Mouse (Mus musculus) layer of hippocampus, postnatal 14 days (tissue): Measurements from ENCODE around the gene Pex16. TPM values are rescaled to one million over a fixed set of nuclear protein-coding genes. Genes with fewer than 3 reads are reported as not detected.
A peak's percentile ranks its signal among the peaks of the same experiment; 100 is the strongest.
"Not testable (repeated sequence)": the region's sequence is repeated elsewhere in the genome, so short reads cannot be mapped to it uniquely, and the experiment has no call there.

ENCODE experiments used
- DNase-seq, 2 experiments: peaks; one replicate each; pipeline ENCODE4 v3.0.0; 2021 to 2022; ENCODE audit warnings: low spot score in 2 of 2, mixed read lengths in 1 of 2
- total RNA-seq, 2 experiments: library from RNA; stranded (reverse); gene quantifications; 2 replicates each; pipeline ENCODE4 v1.2.3; 2021

Pex16 gene
- total RNA-seq, 2 experiments from 2014 or later: 32.4 to 37.7 TPM

- DNase-seq: no peak
These were observed 12.5 kb downstream of the Pex16 start for GRCm38 (mm10) chr2:92386821-92387570.

GRCm38 (mm10) chr2:92387646-92388045, 13.2 kb downstream of the Pex16 start:
- no peak for DNase-seq

GRCm38 (mm10) chr2:92388081-92388517, 13.6 kb downstream of the Pex16 start:
- DNase-seq: no peak

DNA sequence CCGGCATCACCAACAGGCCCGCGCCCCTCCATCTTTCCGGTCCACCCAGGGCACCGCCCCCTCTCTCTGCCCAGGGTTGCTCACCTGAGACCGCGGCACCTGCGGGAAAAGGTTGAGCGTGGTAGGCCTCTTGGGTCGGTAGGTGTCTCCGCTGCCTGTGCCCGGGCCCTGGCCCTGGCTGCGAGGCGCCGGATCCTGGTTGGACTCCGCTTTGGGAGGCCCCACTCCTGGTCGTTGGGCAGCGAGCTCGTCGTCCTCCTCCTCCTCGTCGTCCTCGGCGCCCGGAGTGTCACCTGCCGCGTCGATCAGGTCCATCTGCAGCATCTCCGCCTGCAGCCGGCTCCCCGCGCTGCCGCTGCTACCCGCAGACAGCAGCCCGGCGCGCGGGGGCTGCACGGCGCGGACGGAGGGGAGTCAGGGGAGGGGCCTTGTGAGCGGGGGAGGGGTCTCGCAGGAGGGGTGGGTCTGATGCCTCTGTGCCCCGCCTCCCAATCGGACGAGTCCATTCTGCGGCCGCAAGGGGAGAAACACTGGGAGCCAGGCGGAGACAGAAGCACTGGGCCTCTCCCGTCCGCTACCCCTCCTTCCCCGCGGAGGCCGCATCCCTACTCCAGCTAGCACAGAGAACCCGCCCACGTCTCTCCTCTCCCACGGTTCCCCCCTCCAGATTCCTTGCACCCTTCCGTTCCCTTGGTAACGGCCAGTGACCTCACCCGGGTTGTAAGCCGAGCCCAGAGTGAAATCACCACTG, 14.6 kb downstream of the Pex16 start:
- peak; percentile 87 to 93 for DNase-seq

GRCm38 (mm10) chr2:92389645-92390044, 15.2 kb downstream of the Pex16 start:
- no peak for DNase-seq

GRCm38 (mm10) chr2:92390206-92390930, 15.9 kb downstream of the Pex16 start:
- no peak for DNase-seq

GRCm38 (mm10) chr2:92391116-92391515, 16.6 kb downstream of the Pex16 start:
- no peak for DNase-seq

- no peak for DNase-seq
These were observed 17.3 kb downstream of the Pex16 start for GRCm38 (mm10) chr2:92391703-92392317.

DNA sequence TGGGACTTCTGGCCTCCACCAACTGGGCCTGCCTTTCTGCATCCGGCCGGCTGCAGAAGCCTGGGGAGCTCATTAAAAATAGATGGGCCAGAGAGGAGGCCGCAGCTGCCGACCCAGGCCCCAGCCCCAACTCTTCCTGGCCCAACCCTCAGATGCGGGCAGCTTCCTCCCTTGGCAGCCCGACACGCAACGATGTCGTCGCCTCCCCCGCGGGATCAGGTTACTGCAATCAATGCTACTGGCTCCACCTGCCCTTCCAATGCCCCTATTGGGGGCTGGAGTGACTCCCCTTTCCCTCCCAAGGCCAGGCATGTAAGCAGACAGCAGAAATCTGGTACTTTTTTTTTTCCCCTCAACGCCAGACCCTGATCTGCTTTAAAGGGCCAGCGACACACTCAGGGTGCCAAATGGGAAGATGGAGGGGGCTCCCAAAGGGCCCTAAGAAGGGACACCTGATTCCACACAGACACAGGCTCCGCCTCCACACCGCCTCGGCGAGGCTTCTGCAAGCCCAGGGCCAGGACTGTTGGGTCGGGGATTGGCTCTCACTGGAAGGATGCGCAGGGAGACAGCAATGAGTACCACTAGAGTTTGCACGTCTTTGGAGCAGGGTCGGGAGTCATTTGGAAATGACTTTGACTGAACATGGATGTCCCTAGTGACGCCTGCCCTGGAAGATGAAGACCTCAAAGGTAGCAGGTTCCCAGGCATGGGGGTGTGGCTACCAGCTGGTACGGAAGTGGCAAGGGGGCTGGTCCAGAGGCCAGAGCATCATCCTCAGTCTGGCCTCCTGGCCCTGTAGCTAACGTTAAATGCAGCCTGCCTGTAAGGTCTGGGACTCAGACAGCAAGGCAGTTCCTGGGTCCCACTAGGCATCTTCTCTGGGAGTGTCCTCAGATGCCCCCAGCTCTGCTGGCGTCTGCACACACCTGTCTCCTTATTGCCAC, 18.1 kb downstream of the Pex16 start:
- DNase-seq: no peak

DNA sequence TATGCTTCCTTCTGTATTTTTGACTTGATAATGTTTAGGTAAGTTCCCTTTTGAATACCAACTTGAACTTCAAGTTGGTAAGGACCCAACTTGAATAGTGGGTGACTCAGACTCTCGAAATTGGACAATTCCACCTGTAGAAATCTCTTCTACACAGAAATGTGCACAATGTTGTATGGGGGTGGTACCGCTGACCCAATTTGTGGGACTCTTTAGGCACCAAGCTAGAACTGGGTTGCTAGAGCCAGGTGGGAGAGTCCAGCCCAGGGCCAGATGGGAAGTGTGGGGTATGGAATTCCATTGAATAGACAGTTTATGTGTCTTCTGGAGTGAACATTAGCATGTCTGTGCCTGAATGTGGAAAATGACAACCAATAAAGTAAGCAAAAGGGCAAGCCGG, 21.1 kb downstream of the Pex16 start:
- DNase-seq: no peak

DNA sequence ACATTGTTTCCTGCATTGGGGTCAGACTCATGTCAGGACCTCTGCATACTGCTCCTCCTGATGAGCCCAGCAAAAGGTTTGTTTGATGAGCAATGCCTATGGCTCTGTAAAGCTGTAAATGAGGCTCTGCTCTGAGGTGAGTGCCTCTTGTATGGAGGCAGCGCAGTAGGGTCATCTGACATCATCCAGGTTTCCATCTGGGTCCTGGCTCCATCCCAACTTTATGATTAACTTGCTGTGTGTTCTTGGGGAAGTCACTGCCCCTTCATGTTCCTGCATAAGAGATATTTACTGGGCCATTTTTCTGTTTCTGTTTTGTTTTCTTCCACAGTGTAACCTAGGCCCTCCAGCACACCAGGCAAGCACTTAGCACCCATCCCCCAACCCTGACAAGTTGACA, 23.0 kb downstream of the Pex16 start:
- DNase-seq: no peak

DNA sequence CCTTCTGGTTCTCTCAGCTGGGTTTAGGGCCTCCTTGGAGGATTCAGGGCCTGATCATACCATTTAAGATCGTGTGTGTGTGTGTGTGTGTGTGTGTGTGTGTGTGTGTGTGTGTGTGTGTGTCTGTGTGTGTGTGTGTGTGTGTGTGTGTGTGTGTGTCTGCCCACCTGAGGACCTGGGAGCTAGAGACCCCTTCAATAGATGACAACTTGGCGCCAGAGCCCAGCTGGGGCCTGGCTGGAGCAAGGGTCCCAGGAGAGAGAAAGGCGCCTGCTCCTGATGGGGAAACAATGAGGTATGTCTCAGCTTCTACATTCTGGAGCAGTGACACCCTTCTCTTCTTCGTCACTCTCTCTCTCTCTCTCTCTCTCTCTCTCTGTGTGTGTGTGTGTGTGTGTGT, 25.4 kb downstream of the Pex16 start:
- DNase-seq: not testable (repeated sequence)

DNA sequence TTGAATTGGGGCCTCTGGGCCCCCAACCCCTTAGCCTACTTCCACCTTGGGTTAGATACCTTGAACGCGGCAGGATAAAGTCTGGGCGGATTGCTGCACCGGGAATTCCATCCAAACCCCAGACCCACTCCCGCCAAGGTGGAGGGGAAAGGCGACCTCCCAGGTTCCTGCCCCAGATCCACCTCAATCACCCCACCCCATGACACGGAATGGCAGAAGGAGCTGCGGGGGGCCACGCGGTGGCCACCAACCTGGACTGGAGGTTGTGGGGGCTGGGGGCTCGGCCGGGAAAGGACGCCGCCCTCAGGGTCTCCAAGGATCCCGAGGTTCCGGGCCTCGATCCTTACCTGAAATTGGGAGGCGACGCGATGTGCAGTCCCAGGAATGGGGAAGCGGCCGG, 26.2 kb downstream of the Pex16 start:
- DNase-seq: no peak

DNA sequence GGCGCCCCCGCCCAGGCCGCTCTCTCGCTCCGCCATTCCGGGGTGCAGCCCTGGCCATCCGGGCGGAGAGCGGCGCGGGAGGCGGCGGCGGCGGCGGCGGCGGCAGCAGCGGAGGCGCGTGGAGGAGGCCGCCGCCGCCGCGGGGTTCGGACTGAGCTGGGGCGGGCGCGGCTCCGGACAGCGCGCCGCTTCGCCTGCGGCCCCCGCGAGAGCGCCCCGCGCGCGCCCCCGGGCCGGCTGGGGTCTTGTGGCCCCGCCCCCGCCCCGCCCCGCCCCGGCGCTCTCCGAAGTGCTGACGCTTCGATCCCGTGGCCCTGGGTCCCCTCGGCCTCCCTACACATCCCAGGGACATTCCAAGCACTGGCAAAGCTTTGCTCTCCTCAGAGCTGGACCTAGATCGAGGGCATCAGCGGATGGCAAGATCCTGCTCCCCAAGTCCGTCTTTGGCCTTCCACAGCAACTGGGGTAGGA, 26.6 kb downstream of the Pex16 start, which contains the start of gene Mapk8ip1:
Mapk8ip1 (minus strand) TSS at position 173 of the 471 bp plus-strand sequence.
- DNase-seq: no peak

DNA sequence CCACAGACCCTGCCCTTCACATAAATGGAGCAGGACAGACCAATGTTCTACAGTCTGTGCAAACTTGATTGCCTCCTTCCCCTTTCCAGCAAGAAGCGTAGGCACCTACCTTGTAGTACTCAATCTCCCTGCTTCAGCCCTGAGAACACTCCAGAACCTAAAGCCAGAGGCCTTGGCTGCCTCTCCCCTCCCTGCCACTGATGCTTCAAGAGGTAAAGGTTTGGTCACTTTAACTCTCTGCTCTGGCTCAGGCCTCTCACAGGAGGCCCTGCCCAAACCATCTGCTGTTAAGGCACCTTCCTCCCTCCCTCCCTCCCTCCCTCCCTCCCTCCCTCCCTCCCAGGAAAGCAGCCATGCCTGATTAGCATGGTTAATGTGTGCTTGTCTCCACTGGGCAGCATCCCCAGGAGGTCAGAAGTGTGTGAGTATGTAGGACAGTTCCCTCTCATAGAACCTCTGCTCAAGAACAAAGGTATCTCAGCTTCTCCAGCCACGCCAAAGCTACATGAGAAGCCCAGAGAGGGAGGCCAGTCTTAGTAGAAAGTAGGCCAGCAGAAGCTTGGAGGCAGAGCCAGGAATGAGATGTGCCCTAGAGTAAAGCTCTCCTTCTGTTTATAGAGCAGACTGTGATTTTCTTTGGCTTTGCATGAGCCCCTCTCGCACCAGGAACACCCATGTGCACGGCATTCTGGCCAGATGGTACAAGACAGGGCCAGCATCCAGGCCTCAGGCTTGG, 28.3 kb downstream of the Pex16 start:
- no peak for DNase-seq

DNA sequence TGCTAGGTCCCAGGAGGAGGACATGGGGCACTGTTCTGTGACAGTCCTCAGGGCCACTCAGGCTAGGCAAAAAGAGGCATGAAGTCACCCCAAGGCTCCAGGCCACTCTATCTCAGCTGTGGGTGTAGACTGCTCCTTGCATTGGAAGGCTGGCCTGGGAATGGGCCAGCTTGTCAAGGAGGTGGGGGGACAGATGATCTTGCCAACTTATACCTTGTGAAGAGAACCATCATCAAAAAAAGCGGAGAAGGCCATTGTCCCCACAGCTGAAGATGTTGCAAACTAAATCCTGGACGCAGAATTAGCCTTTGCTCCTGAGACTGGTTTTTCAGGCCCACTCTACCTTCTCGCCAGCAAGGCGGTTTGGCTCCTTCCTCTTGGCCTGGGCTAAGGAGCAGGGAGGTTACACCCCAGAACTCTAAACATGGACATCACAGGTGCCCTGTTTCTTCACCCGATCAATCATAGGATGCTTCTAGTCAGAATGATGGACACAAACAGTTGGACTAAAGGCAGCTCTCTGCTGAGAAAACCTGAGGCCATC, 29.4 kb downstream of the Pex16 start:
- DNase-seq: no peak

DNA sequence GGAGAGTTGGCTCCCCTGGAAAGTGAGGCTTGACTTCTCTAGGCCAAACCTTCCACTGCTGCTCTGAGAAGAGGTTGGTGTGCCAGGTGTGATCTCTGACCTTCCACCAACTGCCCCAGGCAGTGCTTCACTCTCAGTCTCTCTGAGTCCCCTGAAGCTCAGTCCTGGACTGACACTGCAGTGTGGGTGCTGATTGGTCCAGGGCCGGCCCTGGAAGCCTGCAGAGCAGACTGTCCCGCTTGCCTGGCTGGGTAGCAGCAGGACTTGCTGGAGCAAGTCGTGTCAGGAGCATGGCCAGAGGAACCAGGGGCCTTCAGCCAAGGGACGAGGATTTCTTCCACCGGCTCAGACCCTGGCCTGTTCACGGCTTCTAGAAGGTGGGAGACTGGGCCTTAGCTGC, 30.3 kb downstream of the Pex16 start:
- DNase-seq: no peak

DNA sequence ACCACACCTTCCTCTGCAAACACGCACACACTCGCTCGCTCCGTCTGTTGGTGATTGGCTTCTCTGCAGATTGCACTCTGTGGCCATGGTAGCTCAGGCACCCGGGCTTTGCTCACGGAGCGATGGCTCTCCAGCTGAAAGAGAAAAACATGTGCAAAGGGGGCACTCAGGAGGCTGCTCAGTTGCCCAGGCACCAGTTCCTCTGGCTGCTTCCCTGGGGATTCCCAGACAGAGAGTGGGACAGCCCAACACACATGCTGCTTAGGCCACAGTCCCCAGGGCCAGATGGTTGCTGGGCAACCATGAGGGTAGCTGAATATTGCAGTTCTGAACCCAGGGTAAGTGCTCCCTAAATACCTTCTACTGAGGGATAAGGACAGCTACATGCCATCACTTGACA, 31.2 kb downstream of the Pex16 start:
- DNase-seq: no peak
